Mouse (Mus musculus) CH12.LX (cell line): ENCODE data around the gene Zfp280c.
A peak's percentile ranks its signal among the peaks of the same experiment; 100 is the strongest.

Experiments
- BHLHE40 ChIP-seq: IDR thresholded peaks from 2 replicates; pipeline ENCODE4 v1.6.1; 2011; ENCODE audit warnings: mild to moderate bottlenecking, low read depth, low read length, improper control_type of control experiment
- CHD2 ChIP-seq: IDR thresholded peaks from 2 replicates; pipeline ENCODE4 v1.6.1; 2011; ENCODE audit warnings: low read length, improper control_type of control experiment
- CTCF ChIP-seq, 2 experiments: IDR thresholded peaks in 1 of 2; conservative IDR thresholded peaks in 1 of 2; 2 replicates each; pipeline ENCODE4 v1.5.1; 2011 to 2012; ENCODE audit warnings: low read depth in 2 of 2, low read length in 2 of 2, improper control_type of control experiment in 1 of 2, inconsistent platforms in 1 of 2, mild to moderate bottlenecking in 1 of 2, moderate library complexity in 1 of 2
- E2F4 ChIP-seq: IDR thresholded peaks from 2 replicates; pipeline ENCODE4 v1.6.1; 2011; ENCODE audit warnings: low read depth, low read length, improper control_type of control experiment; ENCODE audit not compliant: insufficient replicate concordance
- EP300 ChIP-seq: IDR thresholded peaks from 2 replicates; pipeline ENCODE4 v1.6.1; 2011; ENCODE audit warnings: low read length, improper control_type of control experiment
- GABPA ChIP-seq: IDR thresholded peaks from 2 replicates; pipeline ENCODE4 v1.6.1; 2012; ENCODE audit warnings: low read depth, low read length, improper control_type of control experiment, inconsistent platforms; ENCODE audit not compliant: insufficient replicate concordance
- MAFK ChIP-seq: IDR thresholded peaks from 2 replicates; pipeline ENCODE4 v1.6.1; 2011; ENCODE audit warnings: low read length, improper control_type of control experiment; ENCODE audit not compliant: insufficient replicate concordance
- MAZ ChIP-seq: IDR thresholded peaks from 2 replicates; pipeline ENCODE4 v1.6.1; 2012; ENCODE audit warnings: low read depth, mild to moderate bottlenecking, inconsistent platforms, low read length, improper control_type of control experiment, moderate library complexity
- MXI1 ChIP-seq: IDR thresholded peaks from 2 replicates; pipeline ENCODE4 v1.6.1; 2011; ENCODE audit warnings: mild to moderate bottlenecking, low read depth, low read length, improper control_type of control experiment
- POLR2A ChIP-seq: IDR thresholded peaks from 2 replicates; pipeline ENCODE4 v1.6.1; 2011; ENCODE audit warnings: low read depth, mild to moderate bottlenecking, improper control_type of control experiment, low read length
- TCF12 ChIP-seq: IDR thresholded peaks from 2 replicates; pipeline ENCODE4 v1.6.1; 2014; ENCODE audit warnings: low read depth, mild to moderate bottlenecking, inconsistent platforms, low read length, improper control_type of control experiment
- ZC3H11A ChIP-seq: IDR thresholded peaks from 2 replicates; pipeline ENCODE4 v1.6.1; 2012; ENCODE audit warnings: low read depth, mild to moderate bottlenecking, inconsistent platforms, low read length, improper control_type of control experiment
- ZKSCAN1 ChIP-seq: IDR thresholded peaks from 2 replicates; pipeline ENCODE4 v1.6.1; 2012; ENCODE audit warnings: low read depth, inconsistent platforms, low read length, improper control_type of control experiment, borderline replicate concordance
- ZNF384 ChIP-seq: IDR thresholded peaks from 2 replicates; pipeline ENCODE4 v1.6.1; 2012; ENCODE audit warnings: low read depth, low read length, improper control_type of control experiment, inconsistent platforms

GRCm38 (mm10) chrX:48532175-48532574 is 62.1 kb downstream of the Zfp280c start:
- TF ChIP-seq ZC3H11A (no peak), POLR2A (no peak), CHD2 (no peak), CTCF (conservative IDR thresholded peaks at IDR 0.05 in 1 of 2, IDR thresholded peaks at IDR 0.05 in 1 of 2; ENCODE audit: low read depth in 2 of 2, low read length in 2 of 2) (peak; percentile 47 to 85), ZNF384 (no peak), MXI1 (no peak), ZKSCAN1 (no peak), MAFK (no peak), E2F4 (no peak), MAZ (no peak), BHLHE40 (no peak), GABPA (no peak), EP300 (no peak), TCF12 (no peak)
